Mouse (Mus musculus) hindbrain, embryonic 10.5 days (tissue): Measurements from ENCODE around the gene Babam2. TPM values are rescaled to one million over a fixed set of nuclear protein-coding genes. Genes with fewer than 3 reads are reported as not detected.

Experiments
- DNase-seq: peaks from one replicate; pipeline ENCODE4 v3.0.0-alpha.2; 2017; ENCODE audit warnings: low spot score
- H3K27ac ChIP-seq: fragments of 300-500 bp; sonication (generic); 2 replicates; pipeline ENCODE4 v1.5.1; 2016; ENCODE audit warnings: mild to moderate bottlenecking, moderate library complexity
- H3K27me3 ChIP-seq: fragments of 300-500 bp; sonication (generic); 2 replicates; pipeline ENCODE4 v1.6.1; 2016; ENCODE audit warnings: mild to moderate bottlenecking; ENCODE audit not compliant: poor library complexity, insufficient read depth, severe bottlenecking
- H3K36me3 ChIP-seq: fragments of 300-500 bp; sonication (generic); 2 replicates; pipeline ENCODE4 v1.6.1; 2016; ENCODE audit warnings: mild to moderate bottlenecking, moderate library complexity
- H3K4me1 ChIP-seq: fragments of 300-500 bp; sonication (generic); replicated peaks from 2 replicates; pipeline ENCODE4 v1.6.1; 2016; ENCODE audit warnings: mild to moderate bottlenecking
- H3K4me3 ChIP-seq: fragments of 300-500 bp; sonication (generic); 2 replicates; pipeline ENCODE4 v1.5.1; 2016; ENCODE audit warnings: mild to moderate bottlenecking, moderate library complexity
- H3K9me3 ChIP-seq: fragments of 300-500 bp; sonication (generic); 2 replicates; pipeline ENCODE4 v1.6.1; 2016; ENCODE audit warnings: mild to moderate bottlenecking, moderate library complexity
- WGBS: fragments of 180-500 bp; shearing (Covaris S2); methylation state at CpG from one replicate; pipeline ENCODE4 v1.1.7; 2016; 5-methylcytosine and 5-hydroxymethylcytosine counted together
- polyA plus RNA-seq: library from polyadenylated mRNA; unstranded; fragments of >200 nt; fragmentation: Nextera tagmentation; extraction: Ambion mirVana; gene quantifications from 2 replicates; pipeline ENCODE4 v1.2.1, GENCODE M21; 2016

Babam2 gene
- polyA plus RNA-seq, 1 experiment from 2014 or later, result 36.8 TPM

DNA sequence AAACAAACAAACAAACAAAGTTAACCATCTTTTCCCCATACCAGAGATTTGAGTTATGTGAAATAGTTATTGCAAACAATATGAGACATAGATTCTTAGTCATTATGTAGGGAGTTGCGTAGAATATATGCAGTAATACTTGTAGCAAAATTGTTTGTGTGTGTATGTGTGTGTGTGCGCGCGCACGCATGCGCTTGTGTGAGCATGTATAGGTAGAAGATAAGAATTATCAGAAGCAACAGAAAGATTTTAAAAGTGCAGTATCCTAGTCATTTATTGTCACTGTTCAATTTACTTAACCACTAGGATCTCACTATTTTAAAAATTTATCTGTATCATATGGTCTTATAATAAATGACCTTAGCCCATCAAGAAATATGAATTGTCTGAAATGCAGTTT lies 109.8 kb downstream of the Babam2 start:
- Histone ChIP-seq H3K4me3 (no peak overlapping the region), H3K27me3 (no peaks in the 10 kb centered on the region), H3K9me3 (no peaks in the 10 kb centered on the region), H3K27ac (no peak overlapping the region), H3K4me1 (peaks cover 3% of the 10 kb centered on the region), H3K36me3 (no peaks in the 10 kb centered on the region)
- WGBS, result 95% methylated on average over 6 of the region's 6 CpGs
- no peak for DNase-seq

DNA sequence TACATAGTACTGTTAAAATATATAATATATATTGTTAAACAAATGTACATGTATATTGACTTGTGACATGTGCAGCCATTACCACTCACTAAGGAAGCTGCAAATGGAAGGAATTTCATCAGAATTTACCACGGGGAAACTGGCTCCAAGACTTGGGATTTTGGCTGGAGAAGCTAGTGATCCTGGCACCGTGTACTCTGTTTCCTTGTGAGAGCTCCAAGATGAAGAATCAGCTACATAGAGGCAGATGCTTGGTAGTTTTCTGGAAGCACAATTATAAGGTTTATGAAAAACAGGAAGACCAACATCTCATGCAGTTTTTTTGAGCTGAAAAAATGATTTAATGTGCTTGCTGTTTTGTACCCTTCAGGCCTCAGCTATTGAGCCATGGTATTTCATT lies 110.8 kb downstream of the Babam2 start:
- Histone ChIP-seq H3K36me3 (no peaks in the 10 kb centered on the region), H3K27me3 (no peaks in the 10 kb centered on the region), H3K9me3 (no peaks in the 10 kb centered on the region), H3K4me1 (peaks cover 3% of the 10 kb centered on the region), H3K27ac (no peak overlapping the region), H3K4me3 (no peak overlapping the region)
- WGBS, result 85% methylated on average over 2 of the region's 2 CpGs
- no peak for DNase-seq

DNA sequence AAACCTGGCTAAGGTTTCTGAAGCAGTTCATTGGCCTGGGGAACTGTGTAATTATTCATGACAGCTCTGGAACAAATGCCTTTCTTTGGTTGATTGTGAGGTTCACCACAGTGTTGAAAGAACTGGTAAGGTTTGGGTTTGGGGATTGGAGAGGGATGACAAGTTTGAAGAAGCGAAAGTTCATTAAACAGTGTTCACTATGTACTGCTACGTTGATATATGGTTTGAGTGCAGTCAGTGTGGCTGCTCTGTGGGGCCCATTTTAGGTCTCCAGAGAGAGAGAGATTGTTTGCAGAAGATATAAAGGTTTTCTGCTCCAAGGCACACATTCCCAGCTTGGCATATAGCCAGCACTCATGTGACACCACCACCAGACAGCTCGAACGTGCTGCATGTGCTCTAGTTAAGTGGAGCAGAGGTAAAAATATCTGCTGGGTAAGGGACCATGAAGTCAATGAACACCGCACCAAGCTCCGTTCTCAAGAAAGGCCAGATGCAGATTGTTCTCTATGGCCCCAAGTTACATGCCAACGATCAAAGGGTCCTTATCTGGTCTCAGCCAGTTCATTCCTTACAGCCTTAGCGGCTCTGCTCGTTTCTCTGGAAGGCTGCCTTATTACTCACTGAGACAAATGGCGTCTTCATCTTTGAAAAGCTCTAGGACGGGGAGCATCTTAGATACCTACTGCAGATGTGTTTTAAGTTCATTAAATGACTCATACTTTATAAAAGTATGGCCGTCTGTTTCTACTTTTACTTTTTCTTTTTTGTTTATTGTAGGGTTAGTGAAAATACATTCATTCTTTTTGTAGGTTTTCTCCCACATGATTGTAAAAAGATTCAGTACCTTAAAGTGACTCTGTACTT lies 113.5 kb downstream of the Babam2 start:
- Histone ChIP-seq H3K27me3 (no peaks in the 10 kb centered on the region), H3K36me3 (no peaks in the 10 kb centered on the region), H3K4me1 (no peaks in the 10 kb centered on the region), H3K9me3 (no peaks in the 10 kb centered on the region), H3K27ac (no peak overlapping the region), H3K4me3 (no peak overlapping the region)
- DNase-seq, result no peak
- WGBS, result 64% methylated on average over 12 of the region's 12 CpGs

DNA sequence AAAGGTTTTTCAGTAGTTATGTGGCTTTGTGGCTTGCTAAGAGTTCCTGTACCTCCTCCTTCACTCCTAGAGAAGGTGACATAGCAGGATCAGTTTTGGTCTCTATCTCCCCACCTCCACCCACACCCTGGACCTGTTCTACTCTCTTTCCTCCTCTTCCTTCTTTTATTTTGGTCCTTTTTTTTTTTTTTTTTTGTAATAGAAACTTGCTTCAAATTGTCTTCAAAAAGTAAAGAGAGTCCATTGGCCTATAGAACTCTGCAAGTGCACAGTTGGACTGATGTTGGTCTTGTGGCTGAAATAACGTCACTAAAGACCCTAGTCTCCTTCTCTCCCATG lies 114.1 kb downstream of the Babam2 start:
- no peaks in the 10 kb centered on the region for H3K27me3 ChIP-seq
- H3K27ac ChIP-seq, result no peak overlapping the region
- WGBS, result 78% methylated on average over 1 of the region's 1 CpGs
- no peak overlapping the region for H3K4me3 ChIP-seq
- H3K4me1 ChIP-seq, result no peaks in the 10 kb centered on the region
- no peaks in the 10 kb centered on the region for H3K36me3 ChIP-seq
- DNase-seq, result no peak
- no peaks in the 10 kb centered on the region for H3K9me3 ChIP-seq

DNA sequence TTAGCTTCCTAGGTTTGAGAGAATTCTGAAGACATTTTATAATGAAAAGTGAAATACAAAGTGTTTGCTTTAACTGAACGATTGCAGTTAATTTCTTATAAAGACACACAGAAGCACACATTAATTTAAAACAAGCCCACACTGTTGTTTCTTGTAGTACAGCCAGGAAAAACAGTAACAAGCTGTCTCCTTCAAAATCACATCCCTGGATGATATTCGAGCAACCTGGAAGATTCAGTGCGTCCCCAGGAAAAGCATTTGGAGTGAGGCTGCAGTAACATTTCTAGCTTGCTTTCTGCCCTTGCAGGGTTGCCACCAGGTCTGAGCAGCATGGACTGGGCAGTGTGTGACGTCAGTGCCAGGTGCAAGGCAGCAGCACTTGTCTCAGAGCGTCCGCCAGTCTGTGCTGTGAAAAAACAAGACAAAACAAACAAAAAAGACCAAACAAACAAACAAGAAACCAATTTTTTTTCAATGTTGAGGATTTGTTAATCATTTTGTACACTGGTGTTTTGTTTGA lies 115.7 kb downstream of the Babam2 start:
- Histone ChIP-seq H3K4me1 (no peaks in the 10 kb centered on the region), H3K9me3 (no peaks in the 10 kb centered on the region), H3K36me3 (no peaks in the 10 kb centered on the region), H3K27me3 (no peaks in the 10 kb centered on the region), H3K27ac (no peak overlapping the region), H3K4me3 (no peak overlapping the region)
- 90% methylated on average over 6 of the region's 6 CpGs for WGBS
- DNase-seq, result no peak

DNA sequence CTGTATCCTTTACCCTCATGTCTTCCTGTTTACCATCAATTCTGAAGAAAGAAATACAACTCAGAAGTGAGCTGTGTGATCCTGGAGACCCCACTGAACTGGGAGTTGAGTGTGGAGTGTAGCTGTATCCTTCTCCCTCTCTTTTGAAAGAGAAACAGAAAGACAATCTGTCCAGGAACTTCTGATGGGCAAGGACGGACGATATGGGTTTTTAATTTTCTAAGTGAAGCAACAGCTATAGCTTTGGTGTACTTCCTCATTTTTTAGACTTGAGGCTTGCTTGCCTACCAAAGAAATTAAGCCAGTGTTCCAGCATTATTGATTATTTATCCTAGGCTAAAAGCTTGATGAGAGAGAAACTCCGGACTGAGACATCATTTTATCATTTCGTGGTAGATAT lies 116.6 kb downstream of the Babam2 start:
- DNase-seq, result no peak
- Histone ChIP-seq H3K4me1 (no peaks in the 10 kb centered on the region), H3K27ac (no peak overlapping the region), H3K9me3 (no peaks in the 10 kb centered on the region), H3K27me3 (no peaks in the 10 kb centered on the region), H3K4me3 (no peak overlapping the region), H3K36me3 (no peaks in the 10 kb centered on the region)
- 91% methylated on average over 4 of the region's 4 CpGs for WGBS

DNA sequence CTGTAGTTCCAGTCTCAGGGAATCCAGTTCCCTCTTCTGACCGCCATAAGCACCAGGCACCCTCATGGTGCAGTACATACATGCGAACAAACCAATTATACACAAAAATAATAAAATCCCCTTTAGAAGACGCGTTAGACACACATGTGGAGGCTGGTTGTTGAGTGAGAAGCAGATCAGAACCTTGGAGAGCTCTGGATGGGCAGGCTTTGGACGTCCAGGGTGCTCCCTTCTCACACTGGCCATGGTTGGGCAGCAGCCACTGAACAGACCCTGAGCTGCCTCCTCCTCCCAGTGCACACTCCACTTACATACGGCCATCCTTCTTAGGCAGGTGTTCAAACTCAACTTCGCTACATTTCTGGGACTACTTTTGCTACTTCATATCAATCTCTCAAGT lies 117.6 kb downstream of the Babam2 start:
- H3K4me3 ChIP-seq, result no peak overlapping the region
- no peaks in the 10 kb centered on the region for H3K4me1 ChIP-seq
- WGBS, result 76% methylated on average over 7 of the region's 7 CpGs
- no peak overlapping the region for H3K27ac ChIP-seq
- H3K36me3 ChIP-seq, result no peaks in the 10 kb centered on the region
- H3K27me3 ChIP-seq, result no peaks in the 10 kb centered on the region
- no peaks in the 10 kb centered on the region for H3K9me3 ChIP-seq
- DNase-seq, result peak; percentile 14

DNA sequence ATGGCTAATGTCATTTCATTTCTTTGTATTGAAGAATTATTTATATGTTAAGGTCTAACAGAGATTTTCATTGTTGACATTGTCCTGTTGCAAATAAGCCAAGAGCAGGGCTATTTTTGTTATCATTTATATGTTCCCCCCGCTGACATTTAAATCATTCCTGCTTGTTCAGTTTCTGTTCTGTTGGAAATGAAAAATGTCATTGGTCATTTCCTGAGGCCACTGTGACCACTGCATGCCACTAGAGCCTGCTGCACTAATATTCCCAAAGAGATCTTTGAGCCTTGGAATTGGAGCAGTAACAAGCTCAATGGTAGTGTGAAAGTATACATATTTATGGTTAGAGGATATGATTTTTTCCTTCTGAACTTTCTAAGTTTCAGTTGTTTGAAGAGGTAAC lies 118.6 kb downstream of the Babam2 start:
- Histone ChIP-seq H3K9me3 (no peaks in the 10 kb centered on the region), H3K27me3 (no peaks in the 10 kb centered on the region), H3K4me3 (no peak overlapping the region), H3K36me3 (no peaks in the 10 kb centered on the region), H3K4me1 (no peaks in the 10 kb centered on the region), H3K27ac (no peak overlapping the region)
- DNase-seq, result no peak
- 96% methylated on average over 1 of the region's 1 CpGs for WGBS

DNA sequence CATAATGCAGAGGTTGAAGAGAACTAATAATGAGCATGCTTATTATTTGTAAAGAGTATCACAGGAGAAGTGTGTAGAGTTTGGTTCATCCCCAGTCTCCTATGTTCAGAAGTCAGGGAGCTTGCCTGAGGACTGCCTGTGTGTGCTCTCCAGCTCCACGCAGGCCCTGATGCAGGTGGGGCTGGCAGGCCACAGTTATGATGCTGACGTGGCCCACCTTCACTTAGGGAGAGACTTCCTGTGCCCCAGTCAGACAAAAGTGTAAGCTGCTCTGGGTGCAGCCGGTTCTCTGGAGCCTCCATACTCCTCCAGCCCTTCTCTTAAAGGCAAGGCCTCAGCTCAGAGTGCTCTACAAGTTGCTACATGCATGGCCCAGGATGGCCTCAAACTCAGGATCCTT lies 123.3 kb downstream of the Babam2 start:
- no peak overlapping the region for H3K27ac ChIP-seq
- H3K9me3 ChIP-seq, result no peaks in the 10 kb centered on the region
- DNase-seq, result no peak
- no peak overlapping the region for H3K4me3 ChIP-seq
- H3K4me1 ChIP-seq, result no peaks in the 10 kb centered on the region
- WGBS, result 86% methylated on average over 3 of the region's 3 CpGs
- no peaks in the 10 kb centered on the region for H3K27me3 ChIP-seq
- H3K36me3 ChIP-seq, result no peaks in the 10 kb centered on the region

DNA sequence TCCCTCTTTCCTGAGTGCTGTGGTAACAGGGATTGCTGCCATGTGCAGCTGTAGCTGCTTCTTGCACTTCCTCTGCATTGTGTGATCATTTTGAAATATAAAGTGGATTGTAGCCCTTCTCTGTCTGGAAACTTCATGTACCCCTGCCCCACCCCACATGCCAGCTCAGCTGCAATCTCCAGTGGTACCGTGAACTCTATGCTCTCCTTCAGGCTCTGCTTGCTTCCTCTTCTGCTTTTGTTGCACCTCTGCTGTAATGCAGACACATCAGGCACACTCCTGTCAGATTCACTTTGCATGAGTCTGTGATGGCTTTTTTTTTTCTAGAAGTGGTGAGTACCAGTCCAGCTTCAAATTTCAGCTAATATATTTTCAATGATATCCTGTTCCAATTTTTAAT lies 123.7 kb downstream of the Babam2 start:
- Histone ChIP-seq H3K36me3 (no peaks in the 10 kb centered on the region), H3K9me3 (no peaks in the 10 kb centered on the region)
- 92% methylated on average over 1 of the region's 1 CpGs for WGBS

DNA sequence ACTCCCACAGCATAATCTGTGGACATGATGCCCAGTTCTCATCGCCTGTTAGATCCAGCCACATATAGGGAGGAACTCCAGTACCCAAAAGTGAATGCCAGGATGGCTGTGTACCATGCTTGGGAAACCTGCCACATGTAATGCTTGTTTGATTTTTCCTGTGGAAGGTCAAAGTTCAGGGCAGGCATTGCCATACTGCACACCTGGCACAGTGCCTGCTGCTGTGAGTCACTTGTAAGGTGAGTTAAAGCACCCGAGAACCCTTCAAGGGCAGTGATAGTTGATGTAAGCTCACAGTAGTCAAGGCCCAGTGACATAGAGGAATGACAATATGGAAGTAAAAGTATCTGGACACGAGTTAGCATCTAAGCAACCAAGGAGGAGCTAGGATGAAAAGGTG lies 126.2 kb downstream of the Babam2 start:
- 83% methylated on average over 3 of the region's 3 CpGs for WGBS

More for the DNA sequence above, 123.7 kb downstream of the Babam2 start:
- Histone ChIP-seq H3K4me3 (no peak overlapping the region), H3K27me3 (no peaks in the 10 kb centered on the region), H3K4me1 (no peaks in the 10 kb centered on the region), H3K27ac (no peak overlapping the region)
- DNase-seq, result no peak

DNA sequence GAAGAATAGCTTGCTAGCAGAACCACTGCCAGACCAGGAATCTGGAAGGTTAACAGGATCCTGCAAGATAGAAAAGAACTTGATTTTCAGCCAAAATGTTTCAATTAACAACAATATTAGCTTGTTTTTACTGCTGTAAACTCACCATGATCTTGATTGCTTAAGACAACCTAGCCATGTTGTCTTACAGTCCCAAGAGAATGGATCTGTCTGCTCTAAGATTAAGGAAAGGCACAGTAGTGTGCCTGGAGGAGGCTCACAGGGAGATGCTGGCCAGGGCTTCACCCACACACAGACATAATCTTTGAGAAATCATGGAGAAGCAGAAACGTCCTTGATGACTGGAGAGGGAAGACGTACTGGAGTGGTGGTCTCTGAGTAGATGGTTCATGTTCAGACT lies 126.6 kb downstream of the Babam2 start:
- WGBS, result 87% methylated on average over 2 of the region's 2 CpGs
- no peaks in the 10 kb centered on the region for H3K27me3 ChIP-seq
- no peak overlapping the region for H3K27ac ChIP-seq
- H3K9me3 ChIP-seq, result no peaks in the 10 kb centered on the region
- H3K36me3 ChIP-seq, result no peaks in the 10 kb centered on the region
- H3K4me1 ChIP-seq, result no peaks in the 10 kb centered on the region
- no peak overlapping the region for H3K4me3 ChIP-seq
- no peak for DNase-seq

More for the DNA sequence above, 126.2 kb downstream of the Babam2 start:
- Histone ChIP-seq H3K27ac (no peak overlapping the region), H3K27me3 (no peaks in the 10 kb centered on the region), H3K4me3 (no peak overlapping the region), H3K9me3 (no peaks in the 10 kb centered on the region), H3K36me3 (no peaks in the 10 kb centered on the region), H3K4me1 (no peaks in the 10 kb centered on the region)
- no peak for DNase-seq

DNA sequence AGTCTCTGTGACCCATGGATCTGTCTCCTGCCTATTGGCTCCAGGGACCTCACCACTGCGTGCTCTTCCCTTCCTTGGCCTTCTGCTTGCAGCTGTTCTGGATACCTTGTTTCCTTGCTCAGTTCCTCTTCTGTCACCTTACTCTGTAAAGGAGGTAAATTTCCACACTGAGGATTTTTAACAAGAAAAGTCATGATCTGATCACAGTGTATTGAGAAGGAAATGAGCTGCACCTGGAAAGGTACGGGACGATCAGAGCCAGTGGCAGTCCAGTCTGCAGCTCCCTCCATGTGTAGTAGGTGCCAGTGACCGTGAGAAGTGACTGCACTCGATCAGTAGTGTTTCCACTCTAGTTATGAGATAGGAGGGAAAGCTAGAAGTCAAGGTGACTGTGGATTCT lies 129.8 kb downstream of the Babam2 start:
- Histone ChIP-seq H3K4me1 (no peaks in the 10 kb centered on the region), H3K27me3 (no peaks in the 10 kb centered on the region), H3K4me3 (no peak overlapping the region), H3K36me3 (no peaks in the 10 kb centered on the region), H3K27ac (no peak overlapping the region), H3K9me3 (no peaks in the 10 kb centered on the region)
- WGBS, result 89% methylated on average over 5 of the region's 5 CpGs
- DNase-seq, result no peak

DNA sequence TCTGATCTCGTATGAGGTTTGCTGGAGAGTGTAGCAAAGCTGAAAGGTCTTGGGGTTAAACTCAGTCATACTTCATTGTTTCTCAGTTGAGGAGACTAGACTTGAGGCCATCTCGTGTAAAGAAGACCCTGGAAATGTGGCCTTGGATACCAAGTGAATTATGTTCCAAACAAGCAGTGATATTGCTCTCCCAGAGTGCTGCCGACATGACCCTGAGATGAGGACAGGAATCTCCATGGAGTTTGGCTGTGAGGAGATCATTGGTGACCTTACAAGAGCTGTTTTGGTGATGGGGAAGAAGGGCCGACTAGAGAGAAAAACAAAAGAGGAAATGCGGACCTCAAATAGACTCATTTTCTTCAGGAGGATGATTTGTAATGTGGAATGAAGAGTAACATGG lies 130.4 kb downstream of the Babam2 start:
- no peak for DNase-seq
- 92% methylated on average over 5 of the region's 5 CpGs for WGBS
- no peak overlapping the region for H3K27ac ChIP-seq
- H3K4me3 ChIP-seq, result no peak overlapping the region
- H3K36me3 ChIP-seq, result no peaks in the 10 kb centered on the region
- no peaks in the 10 kb centered on the region for H3K9me3 ChIP-seq
- no peaks in the 10 kb centered on the region for H3K4me1 ChIP-seq
- H3K27me3 ChIP-seq, result no peaks in the 10 kb centered on the region
